Mouse (Mus musculus) small intestine, adult 2 months (tissue): ENCODE results near the gene Tlcd1.

Experiments
- CTCF ChIP-seq: fragments of 200-500 bp; IDR thresholded peaks from 2 replicates; pipeline ENCODE4 v1.5.1; 2012; ENCODE audit warnings: low read depth, mild to moderate bottlenecking, control low read depth, inconsistent platforms, low read length, moderate library complexity, mixed read lengths; ENCODE audit not compliant: insufficient replicate concordance, insufficient read length; ENCODE audit errors: extremely low read depth
- POLR2A ChIP-seq: fragments of 200-500 bp; IDR thresholded peaks from 2 replicates; pipeline ENCODE4 v1.6.1; 2012; ENCODE audit warnings: low read depth, mild to moderate bottlenecking, control low read depth, inconsistent platforms, low read length, moderate library complexity

- TF ChIP-seq CTCF (no peak), POLR2A (no peak)
Measured at GRCm38 (mm10) chr11:78195101-78195863, 18.8 kb downstream of the Tlcd1 start.
